Mouse (Mus musculus) spleen, adult 18-20 months (tissue): ENCODE results near the gene Dusp14.
A peak's percentile ranks its signal among the peaks of the same experiment; 100 is the strongest.

Experiments
- DNase-seq, 2 experiments: peaks; one replicate each; pipeline ENCODE4 v3.0.0; 2022; ENCODE audit warnings: mixed read lengths in 2 of 2

Dusp14 gene

DNA sequence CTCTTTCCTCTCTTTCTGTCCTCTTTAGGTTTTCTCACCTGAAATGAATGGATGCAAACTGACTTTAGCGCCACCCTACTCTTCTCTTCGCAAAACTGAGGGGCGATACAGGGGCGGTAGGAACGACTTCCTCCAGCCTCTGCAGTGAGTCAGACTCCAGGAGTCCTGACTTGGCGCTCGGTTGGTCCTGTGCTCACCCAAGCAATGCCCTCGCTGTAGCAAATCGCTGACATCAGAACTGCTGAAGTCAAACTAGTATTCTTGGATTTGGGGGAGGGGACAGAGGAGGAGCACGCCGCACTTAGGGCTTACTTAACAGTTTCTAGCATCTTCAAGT is at the start of gene Dusp14:
Gene Dusp14, minus strand, starts transcription at position 228 of the 337 bp plus-strand sequence.
- DNase-seq = no peak

- DNase-seq = no peak
Observed at GRCm38 (mm10) chr11:84117431-84117830, 48.4 kb upstream of the Dusp14 start.

DNA sequence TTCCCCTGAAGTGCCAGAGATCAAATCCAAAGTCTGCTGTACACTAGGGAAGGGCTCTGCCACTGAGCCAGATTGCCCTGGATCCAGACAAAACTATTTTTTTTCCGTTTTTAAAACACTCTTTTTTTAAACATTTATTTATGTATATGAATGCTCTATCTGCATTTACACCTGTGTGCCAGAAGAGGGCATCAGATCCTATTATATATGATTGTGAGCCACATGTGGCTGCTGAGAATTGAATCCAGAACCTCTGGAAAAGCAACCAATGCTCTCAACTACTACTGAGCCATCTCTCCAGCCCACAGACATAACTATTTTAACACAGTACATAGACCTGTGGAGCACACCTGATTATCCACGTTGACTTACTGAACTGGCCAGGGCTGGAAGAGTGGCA is 47.2 kb upstream of the Dusp14 start:
- no peak for DNase-seq

DNA sequence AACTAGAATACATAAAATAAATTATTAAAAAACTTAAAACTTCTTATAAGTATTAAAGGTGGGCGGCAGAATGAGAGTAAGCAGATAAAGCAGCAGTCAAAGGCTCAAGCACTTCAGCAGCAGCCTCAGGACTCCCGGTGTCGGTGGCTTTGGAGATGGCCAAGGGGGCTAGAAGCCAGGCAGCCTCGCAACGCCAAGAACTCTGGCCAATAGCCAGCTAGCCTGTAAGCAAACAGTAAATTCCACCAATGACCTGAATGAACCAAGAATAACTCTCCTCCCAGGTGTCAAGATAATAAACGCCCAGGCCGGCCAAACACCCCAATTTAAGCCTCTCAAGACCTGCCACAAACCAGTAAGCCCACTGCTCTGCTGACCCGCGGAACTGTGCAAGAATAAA is 46.6 kb upstream of the Dusp14 start:
- no peak for DNase-seq

GRCm38 (mm10) chr11:84113623-84114022 is 44.6 kb upstream of the Dusp14 start:
- DNase-seq = no peak

- no peak for DNase-seq
Observed at GRCm38 (mm10) chr11:84107137-84107536, 38.1 kb upstream of the Dusp14 start.

- no peak for DNase-seq
Observed at GRCm38 (mm10) chr11:84104036-84104435, 35.0 kb upstream of the Dusp14 start.

GRCm38 (mm10) chr11:84101182-84101581 is 32.1 kb upstream of the Dusp14 start:
- no peak for DNase-seq

DNA sequence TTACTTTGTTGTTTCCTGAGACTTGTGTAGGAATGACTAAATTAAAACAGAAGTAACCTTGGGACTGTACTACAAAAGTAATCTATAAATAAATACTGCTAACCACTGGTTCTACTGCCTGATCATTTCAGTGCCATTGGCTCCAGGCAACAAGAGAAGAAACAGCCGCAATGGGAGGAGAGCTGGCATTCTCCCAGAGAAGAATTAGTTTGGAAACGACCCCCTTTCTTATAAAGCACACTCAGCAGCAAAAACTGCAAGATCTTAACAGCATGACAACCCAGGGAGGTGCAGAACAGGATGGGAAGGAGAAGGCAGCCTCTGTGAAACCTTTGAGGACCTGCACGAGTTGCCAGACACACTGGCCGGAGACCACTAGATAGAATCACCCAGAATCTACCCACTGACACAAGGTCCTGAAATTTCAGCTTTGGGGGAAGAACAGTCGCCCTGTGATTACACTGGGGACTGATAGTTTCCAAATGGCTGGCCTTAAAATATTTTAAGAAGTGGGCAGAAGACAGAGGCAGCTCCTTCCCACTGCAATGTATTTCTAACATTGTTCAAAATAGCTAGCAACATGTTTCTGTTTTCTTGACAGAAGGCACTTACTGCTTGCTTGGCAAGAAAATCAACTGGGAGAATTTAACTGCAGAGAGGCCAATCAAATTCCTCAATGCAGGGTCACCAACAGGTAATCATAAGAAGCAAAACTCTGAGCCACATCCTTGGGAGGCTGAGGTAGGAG is 28.4 kb upstream of the Dusp14 start:
- DNase-seq = no peak

- DNase-seq = no peak
Observed at GRCm38 (mm10) chr11:84095084-84095483, 26.0 kb upstream of the Dusp14 start.

DNA sequence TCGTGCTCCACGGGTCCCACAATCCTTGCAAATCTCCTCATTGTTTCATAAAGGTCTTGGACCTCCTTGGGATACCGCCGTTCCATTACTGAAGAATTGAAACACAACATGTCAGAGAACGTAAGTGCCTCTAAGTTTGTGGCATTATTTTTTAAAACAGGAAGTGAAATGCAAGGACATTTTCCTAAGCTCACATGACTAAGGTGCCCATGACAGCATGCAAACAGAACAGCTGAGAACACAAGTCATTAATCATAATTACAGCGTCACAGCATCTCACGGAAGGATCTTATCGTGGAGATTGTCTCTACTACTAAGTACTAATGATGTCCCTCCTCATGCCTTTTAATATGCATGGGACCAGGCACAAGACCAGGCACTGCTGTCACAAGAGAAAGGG is 21.5 kb upstream of the Dusp14 start:
- no peak for DNase-seq

GRCm38 (mm10) chr11:84081901-84082300 is 12.8 kb upstream of the Dusp14 start:
- DNase-seq = no peak

- no peak for DNase-seq
Observed at GRCm38 (mm10) chr11:84080327-84080726, 11.3 kb upstream of the Dusp14 start.

DNA sequence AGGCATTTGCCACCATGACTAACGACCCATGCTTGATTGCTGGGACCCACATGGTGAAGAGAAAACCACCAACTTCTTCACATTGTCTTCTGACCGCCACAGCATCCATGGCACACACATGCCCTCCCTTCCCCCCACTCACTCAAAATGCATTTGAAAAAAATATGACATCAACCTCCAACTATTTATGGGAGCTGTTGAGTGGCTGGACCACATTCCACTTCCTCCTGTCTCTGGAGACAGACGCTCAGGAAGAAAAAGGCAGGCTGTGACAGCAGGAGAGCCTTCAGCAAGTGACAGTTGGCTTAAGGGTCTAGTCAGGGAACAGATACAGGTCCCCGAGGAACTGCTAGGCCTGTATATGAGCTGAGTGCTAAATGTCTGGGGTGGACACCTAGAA is 10.8 kb upstream of the Dusp14 start:
- DNase-seq = no peak

DNA sequence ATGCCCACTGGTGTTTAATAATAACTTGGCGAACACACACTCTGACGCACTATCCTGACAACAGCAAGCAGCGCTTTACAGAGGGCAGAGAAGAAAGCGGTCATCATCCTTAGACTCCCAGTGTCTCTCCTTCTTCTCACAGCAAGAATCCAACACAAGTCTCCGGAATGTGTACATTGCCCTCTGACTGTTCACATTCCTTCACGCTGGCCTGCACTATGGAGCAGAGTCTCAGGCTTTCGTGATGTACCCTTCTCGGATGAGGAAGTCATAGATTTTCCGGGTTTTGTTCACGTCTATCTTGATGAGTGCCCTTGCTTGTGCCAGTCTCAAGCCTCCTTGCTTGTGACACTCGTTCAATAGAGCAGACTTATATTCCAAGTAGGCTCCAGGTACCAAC is 10.3 kb upstream of the Dusp14 start:
- DNase-seq = no peak

DNA sequence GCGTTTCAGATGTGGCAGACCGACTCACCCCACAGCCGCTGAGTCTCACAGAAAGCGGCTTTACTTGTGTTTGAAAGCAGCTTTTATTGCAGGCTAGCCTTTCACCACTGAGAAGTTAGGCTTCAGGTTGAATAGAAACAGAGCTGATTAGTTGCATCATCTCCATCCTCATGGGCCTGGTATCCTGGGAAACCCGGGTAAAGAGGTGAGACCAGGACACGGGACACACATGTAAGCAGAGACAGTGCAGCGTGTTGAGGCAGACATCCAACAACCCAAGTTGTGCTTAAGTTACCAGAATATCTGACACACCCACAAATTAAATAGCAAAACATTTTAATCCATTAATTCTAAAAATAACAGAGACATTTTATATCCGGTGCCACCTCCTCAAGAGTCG is 9.5 kb upstream of the Dusp14 start:
- DNase-seq = no peak

DNA sequence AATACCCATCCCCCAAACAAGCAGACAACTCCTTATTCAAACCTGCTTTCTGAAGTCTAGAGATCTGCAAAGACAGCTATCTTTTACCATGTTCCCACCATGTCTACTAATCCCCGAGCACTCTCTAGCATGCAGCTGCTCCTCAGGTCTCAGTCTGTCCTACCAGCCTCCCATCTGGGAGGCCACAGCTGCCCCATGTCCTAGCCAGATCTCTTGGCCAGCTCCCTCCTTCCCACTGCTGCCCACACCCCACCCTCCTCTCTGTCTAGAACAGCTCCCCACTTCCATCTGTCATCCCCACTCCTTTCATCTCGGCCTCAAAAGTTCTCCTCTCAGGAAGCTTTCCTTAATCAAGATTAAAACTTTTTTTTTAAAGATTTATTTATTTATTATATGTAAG is 7.9 kb upstream of the Dusp14 start:
- DNase-seq = no peak

DNA sequence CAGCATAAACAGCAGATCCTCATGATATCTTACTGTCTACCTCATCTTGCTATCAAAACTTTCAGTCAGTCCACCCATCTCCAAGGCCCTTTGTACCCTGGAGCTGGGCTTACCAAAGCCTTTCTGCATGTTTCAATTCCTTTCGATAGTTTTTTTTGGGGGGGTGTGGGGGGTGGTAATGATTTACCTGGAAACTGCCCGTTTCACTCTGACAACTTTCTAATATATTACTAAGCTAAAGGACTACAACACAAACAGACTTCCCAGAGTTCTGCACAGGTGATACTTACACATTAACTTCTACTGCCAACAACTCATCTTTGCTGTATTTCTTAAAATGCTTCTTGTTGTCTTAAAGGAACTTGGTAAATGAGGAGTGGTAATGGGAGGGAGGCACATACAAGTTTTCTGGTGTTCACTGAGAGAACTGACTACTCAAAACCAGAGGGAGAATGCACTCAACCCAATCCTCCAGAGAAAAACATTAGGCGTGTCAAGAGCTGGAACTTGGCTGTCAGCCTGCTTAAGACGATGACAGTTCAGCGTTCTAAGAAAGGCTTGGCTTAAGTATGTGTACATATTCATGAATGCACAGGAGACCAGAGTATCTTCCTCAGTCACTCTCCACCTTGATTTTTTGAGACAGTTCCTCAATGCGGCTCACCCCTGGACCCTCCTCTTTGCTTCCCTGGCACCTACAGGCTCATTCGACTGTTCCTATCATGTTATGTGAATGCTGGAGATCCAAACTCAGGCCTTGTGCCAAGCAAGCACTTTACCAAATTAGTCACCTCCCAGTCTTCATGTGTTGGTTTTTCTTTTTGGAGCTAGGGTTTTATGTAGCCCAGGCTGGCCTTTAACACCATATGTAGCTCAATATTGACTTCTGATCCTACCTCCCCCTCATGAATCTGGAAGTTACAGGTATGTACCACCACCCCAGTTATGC is 5.0 kb upstream of the Dusp14 start:
- no peak for DNase-seq

GRCm38 (mm10) chr11:84072904-84073651 is 4.0 kb upstream of the Dusp14 start:
- no peak for DNase-seq

DNA sequence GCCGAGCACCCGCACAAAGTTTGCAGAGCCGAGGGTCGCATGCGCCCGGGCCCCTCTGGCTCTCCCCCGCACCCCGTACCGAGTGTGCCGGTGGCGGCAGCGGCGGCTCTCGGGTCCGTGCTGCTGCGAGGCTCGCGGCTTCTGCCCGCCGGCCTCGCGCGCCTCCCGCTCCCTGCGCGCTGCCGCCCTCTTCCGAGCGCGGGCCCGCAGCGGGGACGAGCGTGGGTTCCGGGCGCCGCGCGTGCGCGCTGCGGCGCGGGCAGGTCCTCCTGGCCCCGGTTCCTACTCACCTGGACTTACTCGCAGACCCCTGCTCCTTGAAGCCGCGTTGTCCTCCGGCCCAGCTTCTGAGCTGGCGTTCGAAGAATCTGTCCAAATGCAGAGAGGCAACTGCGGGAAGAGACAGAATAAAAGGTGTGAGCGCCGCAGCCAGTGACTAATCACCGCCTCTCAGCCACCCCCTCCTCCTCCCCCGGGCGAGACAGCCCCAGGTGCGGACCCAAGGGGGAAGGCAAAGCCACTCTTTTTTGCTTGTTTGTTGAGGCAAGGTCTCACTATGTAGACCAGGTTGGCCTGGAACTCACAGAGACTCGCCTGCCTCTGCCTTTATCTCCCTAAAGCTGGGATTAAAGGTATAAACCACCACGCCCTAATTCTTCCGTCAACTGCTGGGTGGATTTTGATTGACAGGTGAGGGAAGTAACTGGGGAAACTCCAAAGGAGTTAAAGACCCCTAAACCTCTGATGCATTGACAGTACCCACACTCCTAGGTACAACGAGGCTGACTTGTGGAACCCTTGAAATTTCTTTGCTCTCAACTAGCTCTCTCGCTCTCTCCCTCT is 649 bp downstream of the Dusp14 start:
- peak; percentile 16 to 49 for DNase-seq

DNA sequence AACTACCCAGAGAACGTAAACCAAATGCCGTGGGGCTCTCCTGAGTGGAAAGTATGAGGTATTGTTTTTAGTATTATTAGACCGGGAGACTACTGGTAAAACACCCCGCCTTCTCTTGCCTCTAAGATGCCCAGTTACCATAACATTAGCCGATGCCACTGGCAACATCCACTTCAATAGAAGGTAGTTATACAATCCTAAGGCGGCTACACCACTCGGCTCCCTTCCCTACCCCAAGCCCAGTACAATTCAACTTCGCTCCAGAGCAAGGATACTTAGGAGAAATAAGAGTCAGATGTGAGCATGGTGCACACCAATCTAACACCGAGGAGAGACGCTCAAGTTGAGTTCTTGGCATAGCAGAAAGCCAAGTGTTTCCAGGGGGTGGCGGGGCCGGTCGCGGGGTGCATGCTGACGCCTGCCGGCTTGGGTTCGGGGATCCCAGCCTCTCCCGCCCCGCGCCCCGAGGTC is 1.3 kb downstream of the Dusp14 start:
- DNase-seq = no peak

DNA sequence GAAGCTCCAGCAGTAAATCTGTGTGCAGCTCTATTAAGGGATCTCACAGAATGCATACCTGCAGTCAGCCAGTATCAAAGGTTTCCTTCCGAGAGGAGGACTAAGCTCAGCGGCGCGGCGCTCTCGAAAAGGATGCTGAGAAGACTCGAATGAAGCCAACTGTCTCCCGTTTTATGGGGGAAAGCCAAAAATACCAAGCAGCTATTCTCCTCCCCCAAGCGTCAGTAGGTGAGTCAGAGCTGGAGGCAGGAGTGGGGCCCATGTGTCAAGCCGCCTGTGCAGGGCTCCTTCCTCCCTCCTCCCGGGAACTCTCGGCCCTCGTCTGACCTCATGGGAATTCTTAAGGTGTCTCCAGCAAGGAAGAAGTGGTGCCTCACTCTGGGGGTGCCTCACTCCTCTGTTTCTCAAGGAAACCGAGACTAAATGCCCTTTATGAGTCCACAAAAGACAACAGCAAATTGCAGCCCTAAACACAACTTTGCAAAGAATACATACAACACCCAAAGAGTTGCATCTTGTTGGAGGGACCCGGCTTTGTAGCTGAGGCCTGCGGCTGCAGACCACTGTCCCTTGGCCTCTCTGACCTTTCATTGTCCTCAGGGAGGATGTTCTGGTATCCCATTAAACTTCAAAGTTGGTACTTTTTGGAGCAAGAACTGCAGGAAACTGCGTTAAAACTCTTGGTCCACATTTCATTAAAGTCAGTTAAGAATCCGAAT is 2.0 kb downstream of the Dusp14 start:
- DNase-seq = peak in 1 of 2 experiments; percentile 4
